ENCODE assay signal across 14 mouse cellular contexts in the genomic region with DNA sequence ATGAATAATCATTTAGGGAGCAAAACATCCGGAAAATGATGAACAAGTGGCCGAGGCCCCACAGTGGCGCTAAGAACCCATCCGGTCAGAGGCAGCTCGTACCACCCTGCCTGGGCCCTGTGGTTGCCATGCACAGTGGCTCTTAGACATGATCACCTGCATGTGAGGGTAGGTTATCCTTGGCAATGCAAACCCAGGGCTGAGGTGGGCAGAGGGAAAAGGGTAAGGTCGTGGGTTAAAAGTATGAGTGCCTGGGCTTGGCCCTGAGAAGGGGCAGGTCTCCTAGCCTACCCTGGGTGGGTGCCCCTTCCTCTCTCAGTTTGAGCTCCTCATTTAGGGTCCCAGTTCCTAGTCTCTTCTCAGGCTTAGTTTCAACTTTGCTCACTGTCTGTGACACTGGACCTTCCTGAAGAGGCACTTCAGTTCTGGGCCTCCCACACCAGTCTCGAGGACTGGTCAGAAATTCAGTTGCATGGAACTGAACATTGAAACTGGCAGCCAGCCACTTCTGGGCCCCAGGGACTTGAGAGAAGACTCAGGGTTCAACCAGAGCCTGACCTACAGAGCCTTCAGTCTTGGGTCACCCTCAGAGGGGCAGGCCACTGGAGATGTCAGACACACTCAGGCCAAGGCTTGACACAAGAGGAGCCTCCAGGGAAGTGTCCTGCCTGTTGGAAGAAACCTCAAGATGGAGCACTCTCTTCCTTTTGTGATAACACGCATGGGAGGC. TPM values are rescaled to one million over a fixed set of nuclear protein-coding genes. Genes with fewer than 3 reads are reported as not detected.
DNase-seq lines count a peak whose midpoint lies in the region; ATAC-seq lines count a peak whose summit lies in the region.
"Had no signal": no experiment of that assay in that cellular context is flagged by ENCODE, and none has a peak within 500 bp of the region (broad histone marks: within the 10 kb centered on the region; RNA-seq: fewer than 3 reads in every experiment).

No protein-coding gene starts in this region.

- no peak overlapping the region for H3K9ac ChIP-seq in liver, embryonic 12.5 days
- H3K9ac ChIP-seq: neural tube, embryonic 15.5 days had no signal

- H3K4me2 ChIP-seq in liver, embryonic 12.5 days = no peak overlapping the region
- H3K4me2 ChIP-seq: neural tube, embryonic 15.5 days had no signal

- no peaks in the 10 kb centered on the region for H3K27me3 ChIP-seq in liver, embryonic 12.5 days (replicated peaks)
- H3K27me3 ChIP-seq: neural tube, embryonic 15.5 days had no signal

- no peaks in the 10 kb centered on the region for H3K9me3 ChIP-seq in liver, embryonic 12.5 days (replicated peaks)
- H3K9me3 ChIP-seq: neural tube, embryonic 15.5 days had no signal

- no peak for ATAC-seq in liver, embryonic 12.5 days
- ATAC-seq: intestine, embryonic 16.5 days had no signal

- DNase-seq in gastrocnemius, postnatal 14 days = peak; percentile 52
- no peak for DNase-seq in gastrocnemius, postnatal 25 days
- DNase-seq in liver (no peak), adipocyte (ENCODE audit: low spot score) (peak; percentile 74)
- peak; percentile 52 to 68 for DNase-seq in kidney, postnatal 36 days
- no peak for DNase-seq in B cell, adult 2 months
- DNase-seq: cerebellum, adult 8-10 months; right cerebral cortex, adult 18-20 months had no signal

- intact Hi-C loops in gastrocnemius, postnatal 14 days (cut with DNase I; ENCODE audit: low total_unique reads) = no loop called here

- H3K36me3 ChIP-seq in liver, embryonic 12.5 days = no peaks in the 10 kb centered on the region
- H3K36me3 ChIP-seq: neural tube, embryonic 15.5 days had no signal

- H3K4me3 ChIP-seq in liver, embryonic 12.5 days = no peak overlapping the region
- H3K4me3 ChIP-seq: neural tube, embryonic 15.5 days had no signal

- peak overlapping the region; percentile 32 for H3K27ac ChIP-seq in liver, embryonic 12.5 days
- H3K27ac ChIP-seq: neural tube, embryonic 15.5 days had no signal

- WGBS in liver, embryonic 12.5 days (ENCODE audit: insufficient replicate concordance) = 70% methylated on average over 8 of the region's 8 CpGs

- peaks cover 67% of the 10 kb centered on the region for H3K4me1 ChIP-seq in liver, embryonic 12.5 days
- H3K4me1 ChIP-seq: neural tube, embryonic 15.5 days had no signal

RNA-seq across cellular contexts. Expression of a gene that starts 18.1 kb away (rescaled TPM):
- not detected for total RNA-seq in gastrocnemius, postnatal 14 days (2021)
- not detected for total RNA-seq in gastrocnemius, postnatal 25 days (2021)
- polyA plus RNA-seq in liver, embryonic 12.5 days (2016; fragmentation: Nextera tagmentation; extraction: Ambion mirVana) = not detected in 2 replicates
- total RNA-seq: megakaryocyte progenitor cell, adult 5-6 weeks had no signal
- polyA plus RNA-seq: intestine, embryonic 16.5 days; limb, embryonic 11.5 days had no signal

RNA-seq across cellular contexts. Expression of a gene that starts 41.8 kb away (rescaled TPM):
- total RNA-seq in gastrocnemius, postnatal 14 days (2021) = 10 to 100 TPM in 1 of 2 experiments, 1 to 10 TPM in 1; 8.3 to 10.7 TPM
- total RNA-seq in gastrocnemius, postnatal 25 days (2021) = 1 to 10 TPM; 4.7 to 6.3 TPM
- polyA plus RNA-seq in liver, embryonic 12.5 days (2016; fragmentation: Nextera tagmentation; extraction: Ambion mirVana) = 37.2 and 39.1 TPM in 2 replicates

RNA-seq across cellular contexts. Expression of a gene that starts 48.9 kb away (rescaled TPM):
- under 1 TPM; 0.44 to 0.57 TPM for total RNA-seq in gastrocnemius, postnatal 14 days (2021)
- not detected for total RNA-seq in gastrocnemius, postnatal 25 days (2021)
- polyA plus RNA-seq in liver, embryonic 12.5 days (2016; fragmentation: Nextera tagmentation; extraction: Ambion mirVana) = 16.1 and 17.4 TPM in 2 replicates
- total RNA-seq: monocyte, adult 5-6 weeks had no signal

Comparison
In these comparisons a context has a peak if more than half of its experiments do, and no peak if none do; other contexts are left out.
1. DNase-seq: peak in gastrocnemius, postnatal 14 days (single experiment), adipocyte (single experiment) and kidney, postnatal 36 days (2 of 2); none in gastrocnemius, postnatal 25 days (single experiment), liver (single experiment) and B cell, adult 2 months (0 of 2).